Mouse (Mus musculus) inflammation-experienced regulatory T-cells, adult 6 months (primary cell): Measurements from ENCODE around the gene Coa3. TPM values are rescaled to one million over a fixed set of nuclear protein-coding genes. Genes with fewer than 3 reads are reported as not detected.
"Not testable (repeated sequence)": the region's sequence is repeated elsewhere in the genome, so short reads cannot be mapped to it uniquely, and the experiment has no call there.

Source experiments
- ATAC-seq: one replicate; pipeline ENCODE4 v1.8.0; 2017
- polyA plus RNA-seq, 3 experiments: library from polyadenylated mRNA; unstranded; fragments of 100-300 nt; shearing (Covaris generic); gene quantifications; one replicate each; pipeline ENCODE4 v1.2.1; 2017

The Coa3 gene
- 100 to 1,000 TPM; 129 to 132 (median 131) TPM for polyA plus RNA-seq

- peak; percentile 99 for ATAC-seq
Measured at GRCm38 (mm10) chr11:101278223-101279192, at the start of gene Coa3, which contains the start of gene Cntd1. Gene Coa3, minus strand, starts transcription at chr11:101279114. Gene Cntd1, plus strand, starts transcription at chr11:101279012.

GRCm38 (mm10) chr11:101327311-101327710, 48.4 kb upstream of the Coa3 start:
- ATAC-seq: no peak

- no peak for ATAC-seq
Measured at GRCm38 (mm10) chr11:101326147-101326546, 47.2 kb upstream of the Coa3 start.

- not testable (repeated sequence) for ATAC-seq
Measured at GRCm38 (mm10) chr11:101325201-101325600, 46.3 kb upstream of the Coa3 start.

GRCm38 (mm10) chr11:101324763-101325162, 45.8 kb upstream of the Coa3 start, which contains the start of gene Aoc2:
Gene Aoc2, plus strand, starts transcription at chr11:101325063.
- ATAC-seq: no peak

- no peak for ATAC-seq
Measured at GRCm38 (mm10) chr11:101323609-101324008, 44.7 kb upstream of the Coa3 start.

- peak; percentile 34 for ATAC-seq
Measured at GRCm38 (mm10) chr11:101316501-101316917, 37.6 kb upstream of the Coa3 start.

GRCm38 (mm10) chr11:101315665-101316500, 37.0 kb upstream of the Coa3 start, which contains the start of gene Psme3:
Gene Psme3, plus strand, starts transcription at chr11:101316213.
- ATAC-seq: peak; percentile 77

GRCm38 (mm10) chr11:101315082-101315650, 36.3 kb upstream of the Coa3 start:
- no peak for ATAC-seq

GRCm38 (mm10) chr11:101314567-101314966, 35.7 kb upstream of the Coa3 start:
- ATAC-seq: no peak

- no peak for ATAC-seq
Measured at GRCm38 (mm10) chr11:101312150-101312549, 33.2 kb upstream of the Coa3 start.

GRCm38 (mm10) chr11:101311083-101311482, 32.2 kb upstream of the Coa3 start:
- ATAC-seq: no peak

GRCm38 (mm10) chr11:101307744-101308143, 28.8 kb upstream of the Coa3 start:
- ATAC-seq: no peak

GRCm38 (mm10) chr11:101302004-101302798, 23.3 kb upstream of the Coa3 start, which contains the start of gene Becn1:
Gene Becn1, minus strand, starts transcription at chr11:101302286.
- peak; percentile 96 for ATAC-seq

- no peak for ATAC-seq
Measured at GRCm38 (mm10) chr11:101301299-101302003, 22.5 kb upstream of the Coa3 start.

GRCm38 (mm10) chr11:101300881-101301280, 22.0 kb upstream of the Coa3 start:
- ATAC-seq: no peak

GRCm38 (mm10) chr11:101295191-101295590, 16.3 kb upstream of the Coa3 start:
- ATAC-seq: no peak

- ATAC-seq: no peak
Measured at GRCm38 (mm10) chr11:101291231-101291630, 12.3 kb upstream of the Coa3 start.

- ATAC-seq: no peak
Measured at GRCm38 (mm10) chr11:101287306-101287705, 8.4 kb upstream of the Coa3 start.

- no peak for ATAC-seq
Measured at GRCm38 (mm10) chr11:101283805-101284204, 4.9 kb upstream of the Coa3 start.

GRCm38 (mm10) chr11:101282896-101283295, 4.0 kb upstream of the Coa3 start:
- no peak for ATAC-seq
